9 mouse cellular contexts compared by ENCODE assay signal in the genomic region with DNA sequence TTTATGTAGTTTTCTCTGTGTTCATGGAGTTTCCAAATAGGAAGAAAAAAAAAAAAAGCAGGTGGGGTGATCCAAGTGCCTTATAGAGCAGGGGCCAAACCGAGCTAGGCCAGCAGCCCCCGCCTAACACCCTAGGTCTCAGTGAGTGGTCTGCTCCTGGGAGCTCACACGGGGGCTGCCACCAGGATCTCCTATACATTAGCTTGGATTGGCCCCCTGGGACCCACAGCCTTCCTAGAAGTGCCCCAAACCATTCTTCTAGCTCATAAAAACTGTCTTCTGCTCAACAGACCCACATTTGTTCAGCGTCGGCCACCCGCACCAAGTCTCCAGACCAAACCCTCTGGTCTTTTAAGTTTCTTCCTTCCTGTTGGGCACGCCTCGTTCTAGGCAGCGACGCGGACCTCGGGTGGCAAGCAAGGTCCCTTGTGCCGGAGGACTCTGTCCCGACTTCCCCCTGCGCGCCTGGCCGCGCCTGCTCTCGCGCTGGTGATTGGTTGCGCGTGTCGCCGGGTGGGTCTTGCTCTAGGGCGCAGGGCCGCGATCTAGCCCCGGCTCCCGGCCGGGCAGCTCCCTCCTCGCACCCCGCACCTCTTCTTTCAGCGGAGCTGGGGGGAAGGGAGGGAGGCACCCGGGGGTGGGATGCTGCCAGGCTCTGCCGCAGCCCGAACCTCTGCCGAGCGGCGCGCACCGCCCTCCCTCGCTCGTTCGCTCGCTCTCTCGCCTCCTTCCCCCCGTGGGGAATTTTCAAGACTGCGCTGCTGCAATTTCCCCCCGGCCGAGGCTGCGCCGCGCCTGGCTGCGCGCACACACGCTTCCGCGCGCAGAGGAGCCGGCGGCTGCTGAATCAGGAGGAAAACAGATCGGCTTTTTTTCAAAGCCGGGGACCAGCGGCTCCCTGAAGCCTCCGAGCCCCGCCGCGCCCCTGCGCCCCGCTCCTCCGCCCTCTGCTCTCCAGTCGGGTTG. TPM values are rescaled to one million over a fixed set of nuclear protein-coding genes. Genes with fewer than 3 reads are reported as not detected.
DNase-seq lines count a peak whose midpoint lies in the region; ATAC-seq and TF ChIP-seq lines count a peak whose summit lies in the region.
"Had no signal": no experiment of that assay in that cellular context is flagged by ENCODE, and none has a peak within 500 bp of the region (broad histone marks: within the 10 kb centered on the region; RNA-seq: fewer than 3 reads in every experiment).

No protein-coding gene starts in this region.

- ATAC-seq in kidney, embryonic 15.5 days (replicated peaks; ENCODE audit: low FRiP score) = peak; percentile 74
- no peak for ATAC-seq in erythroid progenitor cell, adult 5-6 weeks (replicated peaks; ENCODE audit: low FRiP score, poor library complexity, severe bottlenecking)

- no peak for TF ChIP-seq EP300 in heart, adult 2 months (IDR thresholded peaks at IDR 0.05; ENCODE audit: insufficient read depth, low read depth, low read length)

- no peak for TF ChIP-seq CTCF in spleen, adult 2 months (IDR thresholded peaks at IDR 0.05; ENCODE audit: extremely low read depth, insufficient read depth, insufficient read length, insufficient replicate concordance)
- TF ChIP-seq CTCF in heart, adult 2 months (IDR thresholded peaks at IDR 0.05) = no peak

- no peak for TF ChIP-seq POLR2A in spleen, adult 2 months (IDR thresholded peaks at IDR 0.05; ENCODE audit: low read depth, low read length)
- no peak for TF ChIP-seq POLR2A in heart, adult 2 months (IDR thresholded peaks at IDR 0.05; ENCODE audit: insufficient read depth, low read depth, low read length)

- intact Hi-C loops in heart, adult 2 months (cut with DNase I) = no loop called here

- no peaks in the 10 kb centered on the region for H3K36me3 ChIP-seq in spleen, adult 2 months (ENCODE audit: control insufficient read depth, insufficient read depth, low read length)
- no peaks in the 10 kb centered on the region for H3K36me3 ChIP-seq in heart, adult 2 months (ENCODE audit: control insufficient read depth, insufficient read depth, low read length)
- H3K36me3 ChIP-seq in kidney, embryonic 15.5 days = no peaks in the 10 kb centered on the region

- WGBS in spleen, adult 2 months = 4% methylated on average over 72 of the region's 72 CpGs
- 4% methylated on average over 71 of the region's 72 CpGs for WGBS in heart, adult 2 months
- WGBS in kidney, embryonic 15.5 days = 2% methylated on average over 69 of the region's 72 CpGs

- H3K27ac ChIP-seq in spleen, adult 2 months (ENCODE audit: insufficient read depth, low read length) = no peak overlapping the region
- H3K27ac ChIP-seq in heart, adult 2 months = no peak overlapping the region; the same call in 1 of the 2 replicates
- H3K27ac ChIP-seq in kidney, embryonic 15.5 days = peak overlapping the region; percentile 59

- H3K4me1 ChIP-seq in spleen, adult 2 months (ENCODE audit: control insufficient read depth, insufficient read depth, insufficient read length) = peaks cover 10% of the 10 kb centered on the region; the same call in 1 of the 2 replicates
- H3K4me1 ChIP-seq in heart, adult 2 months (ENCODE audit: control insufficient read depth, insufficient read depth, low read length) = no peaks in the 10 kb centered on the region
- peaks cover 22% of the 10 kb centered on the region for H3K4me1 ChIP-seq in kidney, embryonic 15.5 days

- peak overlapping the region; percentile 51 for H3K9ac ChIP-seq in heart, adult 2 months (ENCODE audit: low read depth, low read length)
- H3K9ac ChIP-seq in kidney, embryonic 15.5 days = peak overlapping the region; percentile 50

- peak overlapping the region; percentile 99 for H3K4me2 ChIP-seq in kidney, embryonic 15.5 days

- no peak for DNase-seq in spleen, adult 2 months (ENCODE audit: low read depth in 1 of 2, low spot score in 2 of 2)
- no peak for DNase-seq in spleen, adult 12 weeks (ENCODE audit: low spot score)
- DNase-seq in embryo, embryonic 9.5 days (ENCODE audit: extremely low spot score) = peak; percentile 69
- DNase-seq in heart, adult 2 months = peak; percentile 56 to 57
- peak; percentile 9 for DNase-seq in liver
- peak; percentile 78 for DNase-seq in neural tube, embryonic 10.5 days (ENCODE audit: extremely low spot score, low spot score)

- peaks cover 16% of the 10 kb centered on the region for H3K27me3 ChIP-seq in spleen, adult 2 months (ENCODE audit: control insufficient read depth, insufficient read depth, low read length)
- peaks cover 6% of the 10 kb centered on the region for H3K27me3 ChIP-seq in heart, adult 2 months (ENCODE audit: control insufficient read depth, insufficient read depth, low read length)
- peaks cover 60% of the 10 kb centered on the region for H3K27me3 ChIP-seq in kidney, embryonic 15.5 days

- H3K79me2 ChIP-seq in heart, adult 2 months (replicated peaks; ENCODE audit: control insufficient read depth, insufficient read depth, low read length) = no peaks in the 10 kb centered on the region

- 0 out of 2 replicates have a peak, but pooled peaks cover 6% of the 10 kb centered on the region for H3K9me3 ChIP-seq in kidney, embryonic 15.5 days (replicated peaks)

- peak overlapping the region; percentile 13; the same call in 1 of the 2 replicates for H3K4me3 ChIP-seq in spleen, adult 2 months (ENCODE audit: extremely low read depth, insufficient read depth, insufficient read length)
- peak overlapping the region; percentile 61 for H3K4me3 ChIP-seq in heart, adult 2 months
- H3K4me3 ChIP-seq in kidney, embryonic 15.5 days (replicated peaks) = peak overlapping the region; percentile 62
- H3K4me3 ChIP-seq: myocyte had no signal

RNA-seq across cellular contexts. Expression of a gene that starts 25.9 kb away (rescaled TPM):
- 7.0 and 13.5 TPM in 2 replicates for polyA plus RNA-seq in spleen, adult 2 months (2012; rRNA removed)
- total RNA-seq in heart, adult 2 months (2021) = 1 to 10 TPM; 2.5 to 2.7 TPM
- 4.4 and 5.9 TPM in 2 replicates for polyA plus RNA-seq in heart, adult 2 months (2012; rRNA removed)
- polyA plus RNA-seq in kidney, embryonic 15.5 days (2015; fragmentation: Nextera tagmentation; extraction: Ambion mirVana) = 2.2 and 4.0 TPM in 2 replicates
- not detected in 2 replicates for total RNA-seq in erythroid progenitor cell, adult 5-6 weeks (2015; ENCODE audit: low replicate concordance)
- total RNA-seq in erythroid progenitor cell, adult 5-6 weeks (2017; ENCODE audit: low replicate concordance) = not detected in 2 replicates

Comparison
In these comparisons a context has a peak if more than half of its experiments do, and no peak if none do; other contexts are left out.
1. DNase-seq: peak in embryo, embryonic 9.5 days (single experiment), heart, adult 2 months (2 of 2), liver (single experiment) and neural tube, embryonic 10.5 days (single experiment); none in spleen, adult 2 months (0 of 2) and spleen, adult 12 weeks (single experiment).
2. Peak in every context shown above with its lines, with median percentiles within 50 percentile points of each other: H3K4me3 ChIP-seq.